ENCODE assay signal across 8 mouse cellular contexts in the genomic region with DNA sequence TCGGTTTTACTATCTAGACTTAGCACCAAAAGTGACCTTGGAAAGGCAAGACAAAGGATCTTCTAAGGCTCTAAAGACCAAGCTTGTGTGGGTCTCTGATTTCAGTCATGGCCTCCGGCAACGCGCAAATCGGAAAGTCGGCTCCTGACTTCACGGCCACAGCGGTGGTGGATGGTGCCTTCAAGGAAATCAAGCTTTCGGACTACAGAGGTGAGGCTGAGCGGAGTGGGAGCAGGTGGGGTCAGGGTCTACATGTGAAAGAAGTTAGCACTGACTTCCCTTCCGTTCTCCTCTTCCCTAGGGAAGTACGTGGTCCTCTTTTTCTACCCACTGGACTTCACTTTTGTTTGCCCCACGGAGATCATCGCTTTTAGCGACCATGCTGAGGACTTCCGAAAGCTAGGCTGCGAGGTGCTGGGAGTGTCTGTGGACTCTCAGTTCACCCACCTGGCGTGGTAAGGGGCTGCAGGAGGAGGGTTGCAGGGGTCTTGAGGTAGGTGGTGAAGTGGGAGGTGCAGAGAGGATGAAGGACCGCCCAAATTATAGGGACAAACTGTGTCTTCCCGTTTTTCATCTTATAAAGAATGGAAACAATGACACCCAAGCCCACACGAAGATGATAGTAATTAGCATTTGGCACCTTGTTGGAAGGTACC. TPM values are rescaled to one million over a fixed set of nuclear protein-coding genes. Genes with fewer than 3 reads are reported as not detected.
DNase-seq lines count a peak whose midpoint lies in the region; ATAC-seq and TF ChIP-seq lines count a peak whose summit lies in the region.

No protein-coding gene starts in this region.

- WGBS in heart, embryonic 16.5 days, result 8% methylated on average over 21 of the region's 21 CpGs
- 5% methylated on average over 21 of the region's 21 CpGs for WGBS in liver, embryonic 14.5 days (ENCODE audit: insufficient replicate concordance)

- H3K4me3 ChIP-seq in heart, embryonic 16.5 days (ENCODE audit: low read length), result peak overlapping the region; percentile 74
- H3K4me3 ChIP-seq in liver, embryonic 14.5 days (ENCODE audit: insufficient read depth in 1 of 2, low read depth in 2 of 2, low read length in 2 of 2), result peak overlapping the region; percentile 89 to 94

- H3K27ac ChIP-seq in heart, embryonic 16.5 days (ENCODE audit: low read length), result peak overlapping the region; percentile 84
- peak overlapping the region; percentile 97 for H3K27ac ChIP-seq in liver, embryonic 14.5 days

- peaks cover 28% of the 10 kb centered on the region for H3K4me1 ChIP-seq in heart, embryonic 16.5 days (ENCODE audit: control insufficient read depth, insufficient read depth, low read length)
- H3K4me1 ChIP-seq in liver, embryonic 14.5 days (replicated peaks; ENCODE audit: control insufficient read depth in 2 of 2, insufficient read depth in 2 of 2, low read length in 1 of 2), result peaks cover 54 to 61% of the 10 kb centered on the region in 2 experiments

- peak overlapping the region; percentile 86 for H3K4me2 ChIP-seq in heart, embryonic 16.5 days (ENCODE audit: low read depth, low read length)
- peak overlapping the region; percentile 95 for H3K4me2 ChIP-seq in liver, embryonic 14.5 days (ENCODE audit: low read depth)

- DNase-seq in kidney, adult 9 months, result peak; percentile 49
- DNase-seq in kidney, adult 8-10 months, result no peak
- DNase-seq in R1 (ENCODE audit: low read depth, low spot score), result peak; percentile 32
- DNase-seq in liver, embryonic 14.5 days (ENCODE audit: low read depth in 3 of 3, low spot score in 3 of 3), result no peak
- no peak for DNase-seq in right cerebral cortex, postnatal 25 days
- no peak for DNase-seq in natural killer cell, adult 2 months (ENCODE audit: low spot score in 2 of 2)
- no peak for DNase-seq in thymus, postnatal 36 days

- no peak for ATAC-seq in heart, embryonic 16.5 days (replicated peaks; ENCODE audit: extremely low read depth, insufficient read depth, low FRiP score)
- no peak for ATAC-seq in liver, embryonic 14.5 days (ENCODE audit: insufficient read depth)

- TF ChIP-seq EP300 in liver, embryonic 14.5 days (IDR thresholded peaks at IDR 0.05; ENCODE audit: low read depth), result no peak

- no peak for TF ChIP-seq CTCF in liver, embryonic 14.5 days (IDR thresholded peaks at IDR 0.05; ENCODE audit: low read depth)

- H3K36me3 ChIP-seq in heart, embryonic 16.5 days (ENCODE audit: control insufficient read depth, insufficient read depth), result peaks cover 16% of the 10 kb centered on the region
- peaks cover 48% of the 10 kb centered on the region for H3K36me3 ChIP-seq in liver, embryonic 14.5 days (replicated peaks; ENCODE audit: control insufficient read depth, insufficient read depth, low read depth)

- no peaks in the 10 kb centered on the region for H3K9me3 ChIP-seq in heart, embryonic 16.5 days (replicated peaks; ENCODE audit: control insufficient read depth, low read length)
- no peaks in the 10 kb centered on the region for H3K9me3 ChIP-seq in liver, embryonic 14.5 days (ENCODE audit: control insufficient read depth, low read length)

- H3K9ac ChIP-seq in heart, embryonic 16.5 days (ENCODE audit: low read length), result peak overlapping the region; percentile 88
- H3K9ac ChIP-seq in liver, embryonic 14.5 days (replicated peaks), result peak overlapping the region; percentile 92

- no peaks in the 10 kb centered on the region for H3K27me3 ChIP-seq in heart, embryonic 16.5 days (ENCODE audit: control insufficient read depth, insufficient read depth, low read length)
- H3K27me3 ChIP-seq in liver, embryonic 14.5 days (ENCODE audit: control insufficient read depth, insufficient read depth, low read length), result no peaks in the 10 kb centered on the region

RNA-seq across cellular contexts. Expression of gene Rnaseh2a, which starts 0.7 kb away (rescaled TPM):
- polyA plus RNA-seq in heart, embryonic 16.5 days (2015; fragmentation: Nextera tagmentation; extraction: Ambion mirVana), result 80.2 and 82.7 TPM in 2 replicates
- polyA plus RNA-seq in liver, embryonic 14.5 days (2012; rRNA removed), result 49.3 and 56.2 TPM in 2 replicates
- 107 and 125 TPM in 2 replicates for polyA plus RNA-seq in liver, embryonic 14.5 days (2014; fragmentation: Nextera tagmentation; extraction: Ambion mirVana)

RNA-seq across cellular contexts. Expression of gene Prdx2, which starts 0.9 kb away (rescaled TPM):
- polyA plus RNA-seq in heart, embryonic 16.5 days (2015; fragmentation: Nextera tagmentation; extraction: Ambion mirVana), result 591 and 662 TPM in 2 replicates
- polyA plus RNA-seq in liver, embryonic 14.5 days (2012; rRNA removed), result 1,117 and 1,155 TPM in 2 replicates
- polyA plus RNA-seq in liver, embryonic 14.5 days (2014; fragmentation: Nextera tagmentation; extraction: Ambion mirVana), result 2,207 and 2,282 TPM in 2 replicates

RNA-seq across cellular contexts. Expression of gene Gm49661, which starts 1.0 kb away (rescaled TPM):
- not detected in 2 replicates for polyA plus RNA-seq in heart, embryonic 16.5 days (2015; fragmentation: Nextera tagmentation; extraction: Ambion mirVana)
- polyA plus RNA-seq in liver, embryonic 14.5 days (2012; rRNA removed), result not detected in 2 replicates
- polyA plus RNA-seq in liver, embryonic 14.5 days (2014; fragmentation: Nextera tagmentation; extraction: Ambion mirVana), result not detected in 2 replicates

RNA-seq across cellular contexts. Expression of gene Junb, which starts 8.3 kb away (rescaled TPM):
- 11.7 and 15.3 TPM in 2 replicates for polyA plus RNA-seq in heart, embryonic 16.5 days (2015; fragmentation: Nextera tagmentation; extraction: Ambion mirVana)
- polyA plus RNA-seq in liver, embryonic 14.5 days (2012; rRNA removed), result 8.3 and 10.5 TPM in 2 replicates
- polyA plus RNA-seq in liver, embryonic 14.5 days (2014; fragmentation: Nextera tagmentation; extraction: Ambion mirVana), result 10.5 and 11.2 TPM in 2 replicates

RNA-seq across cellular contexts. Expression of gene Hook2, which starts 20.1 kb away (rescaled TPM):
- 8.9 and 9.1 TPM in 2 replicates for polyA plus RNA-seq in heart, embryonic 16.5 days (2015; fragmentation: Nextera tagmentation; extraction: Ambion mirVana)
- polyA plus RNA-seq in liver, embryonic 14.5 days (2012; rRNA removed), result 2.3 and 4.3 TPM in 2 replicates
- polyA plus RNA-seq in liver, embryonic 14.5 days (2014; fragmentation: Nextera tagmentation; extraction: Ambion mirVana), result 3.2 and 4.3 TPM in 2 replicates

Comparison
In these comparisons a context has a peak if more than half of its experiments do, and no peak if none do; other contexts are left out.
1. DNase-seq: peak in kidney, adult 9 months (single experiment) and R1 (single experiment); none in kidney, adult 8-10 months (0 of 2), liver, embryonic 14.5 days (0 of 3), right cerebral cortex, postnatal 25 days (single experiment), natural killer cell, adult 2 months (0 of 2) and thymus, postnatal 36 days (0 of 2).